In genomic region chr6:48222971-48223370, GRCm38 (mm10) we compare ENCODE assay signal across 29 mouse cellular contexts.
"Had no signal": no experiment of that assay in that cellular context is flagged by ENCODE, and none has a peak within 500 bp of the region (broad histone marks: within the 10 kb centered on the region; RNA-seq: fewer than 3 reads in every experiment).

No protein-coding gene starts in this region.

- H3K9ac ChIP-seq: limb, embryonic 12.5 days; limb, embryonic 13.5 days; limb, embryonic 15.5 days; liver, embryonic 12.5 days; liver, embryonic 13.5 days; liver, embryonic 14.5 days; liver, embryonic 15.5 days; liver, postnatal 0 days; lung, embryonic 14.5 days; lung, embryonic 15.5 days; midbrain, embryonic 12.5 days; midbrain, embryonic 13.5 days; midbrain, embryonic 15.5 days had no signal

- H3K4me1 ChIP-seq: limb, embryonic 10.5 days; limb, embryonic 12.5 days; limb, embryonic 13.5 days; liver, embryonic 12.5 days; liver, embryonic 13.5 days; liver, embryonic 15.5 days; lung, embryonic 15.5 days; megakaryocyte, embryonic 14.5 days; midbrain, embryonic 10.5 days; midbrain, embryonic 12.5 days; midbrain, embryonic 13.5 days; midbrain, embryonic 15.5 days had no signal

- H3K9me3 ChIP-seq: limb, embryonic 10.5 days; limb, embryonic 12.5 days; limb, embryonic 13.5 days; limb, embryonic 15.5 days; liver, embryonic 12.5 days; liver, embryonic 13.5 days; liver, embryonic 15.5 days; lung, embryonic 15.5 days; megakaryocyte, embryonic 14.5 days; midbrain, embryonic 10.5 days; midbrain, embryonic 12.5 days; midbrain, embryonic 13.5 days; midbrain, embryonic 15.5 days had no signal

- H3K4me3 ChIP-seq: limb, embryonic 10.5 days; limb, embryonic 12.5 days; limb, embryonic 13.5 days; limb, embryonic 15.5 days; liver, embryonic 12.5 days; liver, embryonic 13.5 days; liver, embryonic 15.5 days; lung, embryonic 15.5 days; megakaryocyte, embryonic 14.5 days; midbrain, embryonic 10.5 days; midbrain, embryonic 12.5 days; midbrain, embryonic 13.5 days; midbrain, embryonic 15.5 days; myocyte had no signal

- H3K36me3 ChIP-seq: limb, embryonic 10.5 days; limb, embryonic 12.5 days; limb, embryonic 13.5 days; limb, embryonic 15.5 days; liver, embryonic 12.5 days; liver, embryonic 13.5 days; liver, embryonic 15.5 days; lung, embryonic 15.5 days; midbrain, embryonic 10.5 days; midbrain, embryonic 12.5 days; midbrain, embryonic 13.5 days; midbrain, embryonic 15.5 days had no signal

- H3K27ac ChIP-seq: limb, embryonic 10.5 days; limb, embryonic 12.5 days; limb, embryonic 13.5 days; limb, embryonic 15.5 days; liver, embryonic 12.5 days; liver, embryonic 13.5 days; liver, embryonic 14.5 days; liver, embryonic 15.5 days; lung, embryonic 15.5 days; macrophage; midbrain, embryonic 10.5 days; midbrain, embryonic 12.5 days; midbrain, embryonic 13.5 days; midbrain, embryonic 15.5 days had no signal

- H3K4me2 ChIP-seq: limb, embryonic 12.5 days; limb, embryonic 13.5 days; limb, embryonic 15.5 days; liver, embryonic 11.5 days; liver, embryonic 12.5 days; liver, embryonic 13.5 days; liver, embryonic 15.5 days; lung, embryonic 14.5 days; lung, embryonic 15.5 days; midbrain, embryonic 11.5 days; midbrain, embryonic 12.5 days; midbrain, embryonic 13.5 days; midbrain, embryonic 15.5 days had no signal

- DNase-seq: left cerebral cortex, postnatal 4 days; liver; liver, embryonic 13.5 days; liver, postnatal 0 days; lung, adult 18-20 months; lung, adult 2 months; lung, embryonic 14.5 days; lung, postnatal 10 days; lung, postnatal 14 days; lung, postnatal 36 days; lung, postnatal 4 days; midbrain, embryonic 14.5 days had no signal

- H3K27me3 ChIP-seq: limb, embryonic 12.5 days; limb, embryonic 13.5 days; limb, embryonic 15.5 days; liver, embryonic 12.5 days; liver, embryonic 13.5 days; liver, embryonic 15.5 days; lung, embryonic 15.5 days; megakaryocyte, embryonic 14.5 days; midbrain, embryonic 12.5 days; midbrain, embryonic 13.5 days; midbrain, embryonic 15.5 days had no signal
